Mouse (Mus musculus): ENCODE results near the gene Cst6.

GRCm38 (mm10) chr19:5337975-5338374 lies 11.4 kb downstream of the Cst6 start:
- TF ChIP-seq CTCF (IDR thresholded peaks at IDR 0.05; ENCODE audit: borderline replicate concordance, insufficient read depth, low read length) (peak; percentile 38; the same call in 1 of the 2 replicates), POLR2A (IDR thresholded peaks at IDR 0.05; ENCODE audit: low read depth, low read length) (no peak)
